Mouse (Mus musculus) bone marrow macrophage, adult 2 months (primary cell): Measurements from ENCODE around the gene Zfp280b.

Source experiments
- CTCF ChIP-seq: IDR thresholded peaks from 2 replicates; pipeline ENCODE4 v1.5.1; 2012; ENCODE audit warnings: low read depth, mild to moderate bottlenecking, low read length, moderate library complexity
- POLR2A ChIP-seq: IDR thresholded peaks from 2 replicates; pipeline ENCODE4 v1.6.1; 2012; ENCODE audit warnings: mild to moderate bottlenecking, low read depth, low read length, borderline replicate concordance

- TF ChIP-seq CTCF (peak; percentile 12; the same call in 1 of the 2 replicates), POLR2A (no peak)
Observed at GRCm38 (mm10) chr10:76032402-76033118, at the start of gene Zfp280b.
